Mouse (Mus musculus) ES-E14 (cell line): Measurements from ENCODE around the gene Cox7b2.

Source experiments
- MAFK ChIP-seq: IDR thresholded peaks from 2 replicates; pipeline ENCODE4 v1.6.1; 2014; ENCODE audit warnings: mild to moderate bottlenecking, low read depth, low read length, inconsistent platforms; ENCODE audit not compliant: insufficient read depth
- ZNF384 ChIP-seq: IDR thresholded peaks from 2 replicates; pipeline ENCODE4 v1.6.1; 2012; ENCODE audit warnings: low read depth, low read length, inconsistent platforms

DNA sequence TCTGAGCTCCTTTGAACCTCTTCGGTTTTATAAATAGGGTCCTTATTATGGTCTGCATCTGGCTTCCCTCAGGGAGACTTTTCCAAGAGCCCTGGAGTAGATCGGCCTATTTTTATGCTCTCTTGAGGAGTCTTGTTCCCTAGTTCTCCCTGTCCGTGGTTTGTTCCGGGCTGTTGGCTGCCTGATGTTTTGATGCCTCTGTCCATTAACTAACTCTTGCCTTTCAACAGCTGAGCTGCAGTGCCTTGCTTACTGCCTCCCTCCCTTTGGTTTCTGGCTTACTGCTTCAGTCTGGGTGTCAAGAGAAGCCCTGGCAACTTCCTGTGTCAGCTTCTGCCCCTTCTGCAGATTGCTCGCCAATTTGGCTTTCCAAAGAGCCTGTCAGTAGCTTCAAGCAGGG, 52.4 kb downstream of the Cox7b2 start:
- TF ChIP-seq MAFK, result no peak
- TF ChIP-seq ZNF384, result no peak
